Mouse (Mus musculus) lung, embryonic 15.5 days (tissue): ENCODE results near the gene Acvr1b. TPM values are rescaled to one million over a fixed set of nuclear protein-coding genes. Genes with fewer than 3 reads are reported as not detected.

Experiments
- ATAC-seq: fragments of 200-750 bp; cut with Nextera tagmentation; 2 replicates; pipeline ENCODE4 v1.8.0; 2017; ENCODE audit warnings: moderate number of reproducible peaks, borderline replicate concordance; ENCODE audit not compliant: low FRiP score, low TSS enrichment; ENCODE audit errors: extremely low read depth
- H3K27ac ChIP-seq: fragments of 300-500 bp; sonication (generic); 2 replicates; pipeline ENCODE4 v1.5.1; 2015; ENCODE audit warnings: moderate library complexity, mild to moderate bottlenecking, inconsistent platforms
- H3K27me3 ChIP-seq: fragments of 300-500 bp; sonication (generic); 2 replicates; pipeline ENCODE4 v1.6.1; 2015; ENCODE audit warnings: inconsistent platforms
- H3K36me3 ChIP-seq: fragments of 300-500 bp; sonication (generic); 2 replicates; pipeline ENCODE4 v1.6.1; 2015; ENCODE audit warnings: inconsistent platforms
- H3K4me1 ChIP-seq: fragments of 300-500 bp; sonication (generic); 2 replicates; pipeline ENCODE4 v1.6.1; 2015; ENCODE audit warnings: inconsistent platforms
- H3K4me2 ChIP-seq: fragments of 300-500 bp; sonication (generic); 2 replicates; pipeline ENCODE4 v1.6.1; 2015; ENCODE audit warnings: inconsistent platforms, mild to moderate bottlenecking, moderate library complexity
- H3K4me3 ChIP-seq: fragments of 300-500 bp; sonication (generic); 2 replicates; pipeline ENCODE4 v1.5.1; 2015; ENCODE audit warnings: mild to moderate bottlenecking, inconsistent platforms
- H3K9ac ChIP-seq: fragments of 300-500 bp; sonication (generic); 2 replicates; pipeline ENCODE4 v1.6.1; 2015; ENCODE audit warnings: inconsistent platforms
- H3K9me3 ChIP-seq: fragments of 300-500 bp; sonication (generic); 2 replicates; pipeline ENCODE4 v1.6.1; 2016; ENCODE audit warnings: inconsistent platforms
- WGBS: fragments of 180-500 bp; shearing (Covaris S2); methylation state at CpG from one replicate; pipeline ENCODE4 v1.1.7; 2015; 5-methylcytosine and 5-hydroxymethylcytosine counted together
- polyA plus RNA-seq: library from polyadenylated mRNA; unstranded; fragments of >200 nt; fragmentation: Nextera tagmentation; extraction: Ambion mirVana; gene quantifications from 2 replicates; pipeline ENCODE4 v1.2.1, GENCODE M21; 2015

Acvr1b gene
- polyA plus RNA-seq, 1 experiment from 2014 or later, result 6.0 TPM

DNA sequence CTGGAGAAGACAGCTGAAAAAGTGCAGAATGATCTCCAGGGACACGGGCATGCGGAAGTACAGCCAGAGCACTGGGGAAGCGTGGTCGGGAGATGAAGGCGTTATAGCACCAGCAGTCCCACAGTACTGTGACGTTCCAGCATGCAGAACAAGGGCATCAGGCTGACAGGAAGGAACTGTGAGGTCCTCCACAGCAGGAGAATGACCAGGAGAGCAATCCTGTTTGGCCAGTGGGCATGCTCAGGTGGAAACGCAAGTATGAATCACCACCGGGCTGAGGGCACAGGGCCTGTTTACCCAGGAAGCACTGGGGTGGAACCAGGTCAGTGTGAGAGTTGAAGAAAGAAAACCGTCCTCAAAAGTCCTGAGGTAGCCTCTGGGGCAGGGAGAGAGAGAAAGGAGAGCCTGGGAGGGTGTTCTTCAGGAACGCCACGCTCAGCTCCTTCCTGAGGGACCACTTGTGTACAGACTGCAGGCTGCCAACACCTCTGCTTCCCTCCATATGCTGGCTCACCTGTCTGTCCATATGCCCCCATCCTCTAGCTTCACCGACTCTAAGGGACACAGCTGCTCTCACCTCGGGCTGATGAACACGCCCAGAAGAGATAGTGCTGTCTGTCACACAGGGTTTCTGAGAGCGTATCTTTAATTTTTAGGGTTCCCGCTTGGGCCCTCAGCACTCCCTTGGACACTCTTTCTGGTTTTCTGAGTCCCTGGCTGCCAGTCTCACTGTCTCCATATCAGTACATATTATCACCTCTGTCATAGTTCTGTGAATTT, 8.0 kb upstream of the Acvr1b start:
- 0 out of 2 replicates have a peak overlapping the region, but pooled peaks have one; percentile 6 for H3K9ac ChIP-seq
- no peak for ATAC-seq
- no peak overlapping the region for H3K4me3 ChIP-seq
- H3K27ac ChIP-seq, result no peak overlapping the region
- H3K4me2 ChIP-seq, result no peak overlapping the region
- WGBS, result 49% methylated on average over 16 of the region's 16 CpGs
- H3K9me3 ChIP-seq, result no peaks in the 10 kb centered on the region
- peaks cover 45% of the 10 kb centered on the region for H3K4me1 ChIP-seq
- no peaks in the 10 kb centered on the region for H3K27me3 ChIP-seq
- no peaks in the 10 kb centered on the region for H3K36me3 ChIP-seq

DNA sequence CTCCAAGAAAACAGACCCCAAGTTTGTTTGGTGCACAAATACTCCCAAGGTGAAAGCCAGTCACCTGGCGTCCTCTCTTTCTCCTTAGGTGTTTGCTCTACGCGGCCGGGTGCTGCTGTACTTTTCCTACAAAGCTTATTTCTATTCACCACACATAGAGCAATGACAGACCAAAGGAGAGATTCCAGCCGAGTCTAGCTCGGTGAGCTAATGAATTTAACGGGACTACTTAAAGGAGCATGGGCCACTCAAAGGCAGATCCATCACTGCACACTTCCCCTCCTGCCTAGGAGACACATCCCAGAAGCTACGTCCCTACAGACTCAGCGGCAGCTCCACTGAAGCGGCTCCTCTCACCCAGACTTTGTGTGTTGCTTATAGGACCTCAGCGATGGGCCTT, 6.3 kb upstream of the Acvr1b start:
- Histone ChIP-seq H3K4me2 (no peak overlapping the region), H3K4me1 (peaks cover 30% of the 10 kb centered on the region), H3K4me3 (no peak overlapping the region), H3K9ac (no peak overlapping the region), H3K27ac (no peak overlapping the region), H3K9me3 (no peaks in the 10 kb centered on the region), H3K27me3 (no peaks in the 10 kb centered on the region), H3K36me3 (no peaks in the 10 kb centered on the region)
- ATAC-seq, result no peak
- WGBS, result 52% methylated on average over 11 of the region's 11 CpGs

DNA sequence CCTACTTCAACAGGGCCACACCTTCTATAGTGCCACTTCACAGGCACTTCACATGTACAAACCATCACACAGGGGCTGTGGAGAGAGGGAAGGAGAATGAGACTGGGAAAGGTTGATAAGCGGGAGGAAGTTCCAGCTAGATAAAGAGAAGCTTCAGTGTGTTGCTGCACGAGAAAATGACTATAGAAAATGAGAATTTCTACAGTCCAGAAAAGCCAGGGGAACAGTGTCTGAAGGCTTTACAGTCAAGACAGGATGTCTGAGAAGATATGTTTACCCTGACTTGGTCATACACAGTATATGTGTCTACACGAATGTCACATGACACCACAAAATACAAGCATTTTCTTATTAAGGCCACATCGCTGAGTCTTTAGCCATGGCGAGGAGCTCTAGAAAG, 4.0 kb upstream of the Acvr1b start:
- Histone ChIP-seq H3K4me3 (no peak overlapping the region), H3K27me3 (no peaks in the 10 kb centered on the region), H3K9me3 (no peaks in the 10 kb centered on the region), H3K27ac (no peak overlapping the region), H3K36me3 (no peaks in the 10 kb centered on the region), H3K4me2 (no peak overlapping the region), H3K9ac (no peak overlapping the region), H3K4me1 (peaks cover 19% of the 10 kb centered on the region)
- no peak for ATAC-seq
- WGBS, result 65% methylated on average over 5 of the region's 5 CpGs

- no peaks in the 10 kb centered on the region for H3K9me3 ChIP-seq
- no peak overlapping the region for H3K4me3 ChIP-seq
- H3K27me3 ChIP-seq, result no peaks in the 10 kb centered on the region
- no peak overlapping the region for H3K9ac ChIP-seq
- H3K36me3 ChIP-seq, result no peaks in the 10 kb centered on the region
- no peak overlapping the region for H3K27ac ChIP-seq
- 81% methylated on average over 10 of the region's 10 CpGs for whole genome bisulfite sequencing
- H3K4me2 ChIP-seq, result no peak overlapping the region
- H3K4me1 ChIP-seq, result peaks cover 24% of the 10 kb centered on the region
- ATAC-seq, result no peak
Observed at GRCm38 (mm10) chr15:101170413-101170980, 3.4 kb upstream of the Acvr1b start.

DNA sequence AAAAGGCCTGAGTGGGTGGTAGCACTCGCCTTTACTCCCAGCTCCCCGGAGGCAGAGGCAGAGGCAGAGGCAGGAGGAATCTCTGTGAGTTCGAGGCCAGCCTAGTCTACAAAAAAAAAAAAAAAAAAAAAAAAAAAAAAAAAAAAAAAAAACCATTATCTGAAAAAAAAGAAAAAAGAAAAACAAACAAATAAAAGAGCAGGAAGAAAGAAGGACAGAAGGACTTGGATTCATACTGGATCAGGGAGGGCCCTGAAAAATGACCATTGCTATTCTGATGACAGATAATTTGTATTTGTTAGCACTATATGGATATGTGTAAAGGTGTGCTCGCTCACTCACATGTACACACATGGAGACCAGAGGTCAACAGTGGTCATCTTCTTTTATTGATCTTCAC, 2.6 kb upstream of the Acvr1b start:
- H3K4me3 ChIP-seq, result no peak overlapping the region
- no peak overlapping the region for H3K9ac ChIP-seq
- 74% methylated on average over 4 of the region's 4 CpGs for WGBS
- no peak overlapping the region for H3K27ac ChIP-seq
- no peaks in the 10 kb centered on the region for H3K36me3 ChIP-seq
- H3K9me3 ChIP-seq, result no peaks in the 10 kb centered on the region
- no peak overlapping the region for H3K4me2 ChIP-seq
- no peaks in the 10 kb centered on the region for H3K27me3 ChIP-seq
- peaks cover 26% of the 10 kb centered on the region for H3K4me1 ChIP-seq
- no peak for ATAC-seq

DNA sequence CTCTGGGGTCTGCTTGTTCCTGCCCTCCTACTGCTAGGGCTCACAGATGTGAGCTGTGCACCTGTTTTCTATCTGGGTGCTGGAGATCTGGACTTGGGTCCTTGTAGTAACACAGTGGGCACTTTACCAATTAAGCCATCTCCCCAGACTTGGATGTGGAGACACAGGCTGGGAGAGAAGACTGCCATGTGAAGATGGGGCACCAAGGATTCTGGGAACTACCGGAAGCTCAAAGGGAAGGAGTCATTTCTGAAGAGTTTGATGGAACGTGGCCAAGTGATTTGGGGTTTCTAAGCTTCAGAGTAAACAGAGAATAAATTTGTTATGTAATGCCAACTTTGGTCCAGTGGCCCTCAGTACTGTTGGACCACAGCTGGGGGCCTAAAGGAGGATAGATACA, 1.9 kb upstream of the Acvr1b start:
- 78% methylated on average over 2 of the region's 2 CpGs for WGBS
- Histone ChIP-seq H3K4me3 (no peak overlapping the region), H3K36me3 (no peaks in the 10 kb centered on the region), H3K9ac (no peak overlapping the region), H3K9me3 (no peaks in the 10 kb centered on the region), H3K4me2 (no peak overlapping the region), H3K4me1 (peaks cover 34% of the 10 kb centered on the region), H3K27ac (no peak overlapping the region), H3K27me3 (no peaks in the 10 kb centered on the region)
- no peak for ATAC-seq

GRCm38 (mm10) chr15:101174294-101175130, 645 bp downstream of the Acvr1b start:
- peak; percentile 41; the same call in 1 of the 2 replicates for ATAC-seq
- 1% methylated on average over 37 of the region's 46 CpGs for WGBS
- peak overlapping the region; percentile 92 for H3K9ac ChIP-seq
- H3K4me1 ChIP-seq, result peaks cover 51% of the 10 kb centered on the region
- peak overlapping the region; percentile 88 for H3K4me3 ChIP-seq
- no peaks in the 10 kb centered on the region for H3K9me3 ChIP-seq
- peak overlapping the region; percentile 91 for H3K27ac ChIP-seq
- peak overlapping the region; percentile 92 for H3K4me2 ChIP-seq
- H3K27me3 ChIP-seq, result no peaks in the 10 kb centered on the region
- H3K36me3 ChIP-seq, result no peaks in the 10 kb centered on the region

DNA sequence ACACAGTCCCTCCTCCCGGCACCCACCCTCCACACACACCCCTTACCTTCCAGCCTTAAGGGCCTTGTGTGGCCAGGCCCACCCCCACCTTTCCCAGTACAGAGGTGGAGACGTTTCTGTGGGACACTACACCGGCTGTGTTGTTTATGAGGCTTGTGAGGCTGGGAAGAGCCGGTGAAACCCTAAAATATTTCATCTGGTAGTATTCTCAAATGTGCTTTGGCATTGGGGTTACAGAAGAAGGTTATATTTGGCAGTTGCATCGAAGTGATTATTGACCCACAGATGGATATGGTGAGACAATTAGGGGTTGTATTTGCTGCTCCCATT, 1.2 kb downstream of the Acvr1b start:
- ATAC-seq, result no peak
- peak overlapping the region; percentile 92 for H3K9ac ChIP-seq
- H3K4me2 ChIP-seq, result peak overlapping the region; percentile 92
- H3K27ac ChIP-seq, result no peak overlapping the region
- no peaks in the 10 kb centered on the region for H3K9me3 ChIP-seq
- H3K27me3 ChIP-seq, result no peaks in the 10 kb centered on the region
- H3K4me3 ChIP-seq, result peak overlapping the region; percentile 88
- H3K4me1 ChIP-seq, result peaks cover 53% of the 10 kb centered on the region
- WGBS, result 8% methylated on average over 5 of the region's 5 CpGs
- H3K36me3 ChIP-seq, result no peaks in the 10 kb centered on the region

DNA sequence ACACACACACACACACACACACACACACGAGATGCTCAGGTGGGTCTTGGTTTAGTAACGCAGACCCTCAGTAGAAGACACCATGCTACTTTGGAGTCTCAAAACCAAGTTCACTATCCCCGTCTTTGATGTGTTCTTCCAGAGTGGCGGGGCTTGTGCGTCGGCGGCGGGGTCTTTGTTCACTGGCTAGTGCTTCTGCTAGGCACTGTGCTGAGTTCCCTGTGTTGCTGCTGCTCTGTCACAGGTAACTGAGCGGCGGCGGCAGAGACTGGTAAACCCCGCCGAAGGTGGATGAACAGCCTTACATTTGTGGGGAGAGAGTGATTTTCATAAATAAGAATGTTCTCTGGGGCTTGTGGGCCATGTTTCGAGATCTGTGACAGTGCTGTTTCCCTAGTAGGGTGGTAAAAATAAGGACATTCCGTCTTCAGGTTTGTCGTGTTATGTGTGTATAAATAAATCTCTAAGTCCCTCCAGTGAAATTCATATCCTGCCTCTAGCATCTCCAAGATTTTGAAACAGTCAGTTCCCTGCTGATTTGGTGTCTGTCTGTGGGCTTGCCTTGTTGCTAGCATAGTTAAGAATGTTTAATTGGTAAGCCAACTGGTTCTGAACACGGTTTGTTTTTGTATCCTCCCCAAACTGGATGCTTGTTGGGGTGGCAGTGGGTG, 1.9 kb downstream of the Acvr1b start:
- Histone ChIP-seq H3K9me3 (no peaks in the 10 kb centered on the region), H3K36me3 (no peaks in the 10 kb centered on the region), H3K4me1 (peaks cover 59% of the 10 kb centered on the region), H3K4me2 (peak overlapping the region; percentile 92), H3K27ac (no peak overlapping the region), H3K9ac (peak overlapping the region; percentile 92; the same call in 1 of the 2 replicates), H3K4me3 (peak overlapping the region; percentile 88), H3K27me3 (no peaks in the 10 kb centered on the region)
- no peak for ATAC-seq
- 25% methylated on average over 17 of the region's 17 CpGs for WGBS

DNA sequence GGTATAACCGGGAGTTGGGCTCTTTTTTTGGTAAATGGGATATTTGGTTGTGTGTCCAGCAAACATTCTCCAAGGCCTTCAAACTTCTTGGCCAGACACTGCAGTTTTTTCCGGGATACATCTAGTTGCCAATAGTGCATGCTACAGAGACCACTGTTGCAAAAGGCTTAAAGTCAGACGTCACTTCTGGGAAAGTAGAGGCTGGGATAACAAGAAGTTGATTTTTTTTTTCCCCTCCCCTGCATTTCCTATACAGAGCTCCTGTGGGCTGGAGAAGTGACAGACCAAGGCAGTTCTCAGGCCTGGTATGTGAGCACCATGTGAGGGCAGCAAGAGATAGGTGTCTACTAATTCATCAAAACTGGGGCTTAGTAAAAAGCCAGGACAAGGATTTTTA, 2.4 kb downstream of the Acvr1b start:
- Histone ChIP-seq H3K27ac (0 out of 2 replicates have a peak overlapping the region, but pooled peaks have one; percentile 11), H3K4me2 (peak overlapping the region; percentile 92), H3K36me3 (no peaks in the 10 kb centered on the region), H3K4me1 (peaks cover 65% of the 10 kb centered on the region), H3K4me3 (no peak overlapping the region), H3K27me3 (no peaks in the 10 kb centered on the region), H3K9me3 (no peaks in the 10 kb centered on the region), H3K9ac (no peak overlapping the region)
- no peak for ATAC-seq
- 36% methylated on average over 3 of the region's 3 CpGs for WGBS

DNA sequence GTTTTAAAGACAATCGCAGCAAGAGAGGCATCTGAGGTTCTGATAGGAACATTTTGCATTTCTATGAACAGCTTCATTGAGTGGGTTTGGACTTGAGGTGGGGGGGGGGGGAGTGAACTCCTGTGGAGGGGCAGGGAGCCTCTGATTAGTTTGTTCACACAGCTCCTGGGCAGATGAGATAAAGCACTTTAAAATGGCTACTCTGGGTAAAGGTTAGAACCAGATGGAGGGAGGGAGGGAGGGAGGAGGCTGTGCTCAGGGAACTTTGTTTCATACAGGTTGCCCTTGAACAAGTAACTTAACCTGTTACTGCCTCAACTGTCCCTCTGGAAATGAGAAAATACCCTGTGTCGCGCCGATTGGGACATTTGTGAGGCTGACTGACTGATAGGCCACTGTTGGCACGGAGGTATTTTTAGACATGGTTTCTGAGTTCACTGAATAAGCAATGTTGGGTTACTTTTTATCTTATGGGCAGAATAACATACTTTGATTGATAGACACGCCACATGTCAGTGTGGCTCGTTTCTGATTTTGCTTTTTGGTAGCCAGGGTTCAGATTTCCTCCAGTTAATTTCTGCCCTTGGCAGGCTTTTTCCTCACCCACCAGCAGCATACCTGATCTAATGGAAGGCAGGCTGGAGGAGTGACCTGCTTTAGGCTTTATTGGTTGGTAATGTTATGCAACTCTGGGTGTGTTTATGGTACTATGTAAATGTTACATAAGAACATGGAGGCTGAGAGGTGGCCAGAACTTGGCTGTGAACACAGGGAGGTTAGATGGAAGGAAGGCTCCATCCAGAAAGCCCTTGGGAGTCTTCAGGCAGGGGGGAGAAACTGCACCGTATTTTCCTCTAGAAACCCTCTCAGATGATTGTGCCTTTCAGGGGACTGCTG, 3.2 kb downstream of the Acvr1b start:
- H3K4me2 ChIP-seq, result peak overlapping the region; percentile 5; the same call in 1 of the 2 replicates

More for the DNA sequence above, 3.2 kb downstream of the Acvr1b start:
- Histone ChIP-seq H3K27me3 (no peaks in the 10 kb centered on the region), H3K27ac (0 out of 2 replicates have a peak overlapping the region, but pooled peaks have one; percentile 11), H3K9ac (no peak overlapping the region), H3K4me1 (peaks cover 71% of the 10 kb centered on the region), H3K36me3 (no peaks in the 10 kb centered on the region), H3K9me3 (no peaks in the 10 kb centered on the region), H3K4me3 (no peak overlapping the region)
- 59% methylated on average over 8 of the region's 8 CpGs for WGBS
- ATAC-seq, result no peak
